Mouse (Mus musculus): Measurements from ENCODE around the gene Cuta. TPM values are rescaled to one million over a fixed set of nuclear protein-coding genes. Genes with fewer than 3 reads are reported as not detected.

Gene Cuta
- polyA plus RNA-seq, 1 experiment from 2014 or later = 134 TPM

Small RNA genes lying within 50 kb of the gene (microRNA-seq; reads per million reads assigned to microRNA genes)
- gene Gm27775 (ENCODE audit: borderline number of aligned reads) (not detected), gene Mir3083 (ENCODE audit: borderline number of aligned reads) (not detected), gene Mir6968 (ENCODE audit: borderline number of aligned reads) (1.2 reads per million, percentile 17 among the genes with 10 or more reads in this experiment)

Other genes starting within 250 kb of the Cuta start
- 3.8 and 4.6 TPM in 2 replicates for gene Crebrf, start 223.9 kb downstream of the Cuta start, polyA plus RNA-seq (2014; fragmentation: Nextera tagmentation; extraction: Ambion mirVana)
- 48.7 and 58.5 TPM in 2 replicates for gene Bnip1, start 158.5 kb downstream of the Cuta start, polyA plus RNA-seq (2014; fragmentation: Nextera tagmentation; extraction: Ambion mirVana)
- 157 and 159 TPM in 2 replicates for gene Nkx2-5, start 94.6 kb downstream of the Cuta start, polyA plus RNA-seq (2014; fragmentation: Nextera tagmentation; extraction: Ambion mirVana)
- 6.3 and 6.9 TPM in 2 replicates for gene Kifc5b, start 22.5 kb downstream of the Cuta start, polyA plus RNA-seq (2014; fragmentation: Nextera tagmentation; extraction: Ambion mirVana)
- 5.7 and 5.9 TPM in 2 replicates for gene Phf1, start 6.5 kb downstream of the Cuta start, polyA plus RNA-seq (2014; fragmentation: Nextera tagmentation; extraction: Ambion mirVana)
- 2.9 and 3.7 TPM in 2 replicates for gene Syngap1, start 1.7 kb upstream of the Cuta start, polyA plus RNA-seq (2014; fragmentation: Nextera tagmentation; extraction: Ambion mirVana)
- 6.8 and 7.9 TPM in 2 replicates for gene Zbtb9, start 33.6 kb upstream of the Cuta start, polyA plus RNA-seq (2014; fragmentation: Nextera tagmentation; extraction: Ambion mirVana)
- gene Bak1, start 89.4 kb upstream of the Cuta start, polyA plus RNA-seq (2014; fragmentation: Nextera tagmentation; extraction: Ambion mirVana) = 11.0 and 11.4 TPM in 2 replicates
- 2.1 and 2.2 TPM in 2 replicates for gene Itpr3, start 117.7 kb upstream of the Cuta start, polyA plus RNA-seq (2014; fragmentation: Nextera tagmentation; extraction: Ambion mirVana)
- 363 and 374 TPM in 2 replicates for gene Uqcc2, start 194.3 kb upstream of the Cuta start, polyA plus RNA-seq (2014; fragmentation: Nextera tagmentation; extraction: Ambion mirVana)
- 0.15 and 0.26 TPM in 2 replicates for gene Ip6k3, start 228.2 kb upstream of the Cuta start, polyA plus RNA-seq (2014; fragmentation: Nextera tagmentation; extraction: Ambion mirVana)